Mouse (Mus musculus): ENCODE results near the gene Gm5868.
"Not testable (repeated sequence)": the region's sequence is repeated elsewhere in the genome, so short reads cannot be mapped to it uniquely, and the experiment has no call there.

Gm5868 gene

GRCm38 (mm10) chr5:72587192-72587681, at the start of gene Gm5868:
Gene Gm5868, minus strand, starts transcription at chr5:72587551.
- peak; percentile 30 for DNase-seq (ENCODE audit: inconsistent ontology term)

GRCm38 (mm10) chr5:72636576-72636975, 49.2 kb upstream of the Gm5868 start:
- no peak for DNase-seq (ENCODE audit: inconsistent ontology term)

- DNase-seq (ENCODE audit: inconsistent ontology term), result no peak
Observed at GRCm38 (mm10) chr5:72636122-72636521, 48.8 kb upstream of the Gm5868 start.

- DNase-seq (ENCODE audit: inconsistent ontology term), result no peak
Observed at GRCm38 (mm10) chr5:72634791-72635271, 47.5 kb upstream of the Gm5868 start.

- DNase-seq (ENCODE audit: inconsistent ontology term), result peak; percentile 76
Observed at GRCm38 (mm10) chr5:72630026-72630425, 42.7 kb upstream of the Gm5868 start.

- no peak for DNase-seq (ENCODE audit: inconsistent ontology term)
Observed at GRCm38 (mm10) chr5:72621022-72621421, 33.7 kb upstream of the Gm5868 start.

GRCm38 (mm10) chr5:72617413-72617812, 30.1 kb upstream of the Gm5868 start:
- no peak for DNase-seq (ENCODE audit: inconsistent ontology term)

- DNase-seq (ENCODE audit: inconsistent ontology term), result no peak
Observed at GRCm38 (mm10) chr5:72603138-72603537, 15.8 kb upstream of the Gm5868 start.

- DNase-seq (ENCODE audit: inconsistent ontology term), result peak; percentile 25
Observed at GRCm38 (mm10) chr5:72601006-72601405, 13.7 kb upstream of the Gm5868 start.

GRCm38 (mm10) chr5:72586667-72587191, 622 bp downstream of the Gm5868 start:
- DNase-seq (ENCODE audit: inconsistent ontology term), result not testable (repeated sequence)

- DNase-seq (ENCODE audit: inconsistent ontology term), result not testable (repeated sequence)
Observed at GRCm38 (mm10) chr5:72586122-72586521, 1.2 kb downstream of the Gm5868 start.

- not testable (repeated sequence) for DNase-seq (ENCODE audit: inconsistent ontology term)
Observed at GRCm38 (mm10) chr5:72580970-72581332, 6.4 kb downstream of the Gm5868 start, which contains the start of gene Zar1. Gene Zar1, minus strand, starts transcription at chr5:72581254.

- DNase-seq (ENCODE audit: inconsistent ontology term), result peak; percentile 13
Observed at GRCm38 (mm10) chr5:72580088-72580969, 7.0 kb downstream of the Gm5868 start.

GRCm38 (mm10) chr5:72579599-72579998, 7.8 kb downstream of the Gm5868 start:
- peak; percentile 22 for DNase-seq (ENCODE audit: inconsistent ontology term)

GRCm38 (mm10) chr5:72565621-72566020, 21.7 kb downstream of the Gm5868 start:
- DNase-seq (ENCODE audit: inconsistent ontology term), result no peak

- DNase-seq (ENCODE audit: inconsistent ontology term), result not testable (repeated sequence)
Observed at GRCm38 (mm10) chr5:72563183-72563582, 24.2 kb downstream of the Gm5868 start.

- DNase-seq (ENCODE audit: inconsistent ontology term), result no peak
Observed at GRCm38 (mm10) chr5:72560976-72561628, 26.2 kb downstream of the Gm5868 start.

GRCm38 (mm10) chr5:72559544-72560049, 27.8 kb downstream of the Gm5868 start, which contains the start of gene Nfxl1:
Gene Nfxl1, minus strand, starts transcription at chr5:72559684.
- DNase-seq (ENCODE audit: inconsistent ontology term), result peak; percentile 98

GRCm38 (mm10) chr5:72558716-72559526, 28.4 kb downstream of the Gm5868 start:
- no peak for DNase-seq (ENCODE audit: inconsistent ontology term)

- DNase-seq (ENCODE audit: inconsistent ontology term), result no peak
Observed at GRCm38 (mm10) chr5:72556245-72556644, 31.1 kb downstream of the Gm5868 start.

- DNase-seq (ENCODE audit: inconsistent ontology term), result no peak
Observed at GRCm38 (mm10) chr5:72551209-72551608, 36.1 kb downstream of the Gm5868 start.

Data from Muller cell, postnatal 12 days (primary cell).